Mouse (Mus musculus): ENCODE results near the gene Oca2. TPM values are rescaled to one million over a fixed set of nuclear protein-coding genes. Genes with fewer than 3 reads are reported as not detected.

The Oca2 gene
- polyA plus RNA-seq (2012; rRNA removed) = not detected in 2 replicates

DNA sequence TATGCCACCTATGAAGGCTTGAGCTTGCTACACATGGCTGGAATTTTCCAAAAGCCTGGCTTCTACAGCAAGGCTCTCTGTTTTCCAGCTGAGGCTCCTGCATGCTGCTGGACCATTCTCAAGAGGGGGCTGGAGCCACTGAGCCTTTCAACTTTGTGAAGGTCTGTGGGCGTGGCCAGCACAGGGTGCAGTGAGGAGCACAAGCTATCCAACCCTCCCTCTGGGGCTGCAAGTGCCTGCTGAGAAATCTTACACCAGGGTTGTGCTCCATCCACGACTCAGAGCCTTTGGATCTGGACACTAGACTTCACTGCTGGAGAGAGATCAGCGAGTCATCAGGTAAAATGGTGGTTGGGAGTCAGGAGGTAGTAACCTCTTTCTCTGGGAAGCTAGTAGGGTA, at the start of gene Oca2:
Gene Oca2 (plus strand): TSS at position 218 of the 400 bp plus-strand sequence.
- TF ChIP-seq POLR2A (IDR thresholded peaks at IDR 0.05; ENCODE audit: borderline replicate concordance, extremely low read depth, low read depth, low read length) = no peak
- TF ChIP-seq CTCF (IDR thresholded peaks at IDR 0.05; ENCODE audit: insufficient read depth, low read length) = no peak
- Histone ChIP-seq H3K4me1 (ENCODE audit: control insufficient read depth, insufficient read depth, low read length) (no peaks in the 10 kb centered on the region), H3K4me3 (replicated peaks; ENCODE audit: extremely low read depth, low read depth, low read length) (no peak within 1 kb of the TSS)
- DNase-seq = no peak
- WGBS = 43% methylated on average over 3 of the region's 3 CpGs

DNA sequence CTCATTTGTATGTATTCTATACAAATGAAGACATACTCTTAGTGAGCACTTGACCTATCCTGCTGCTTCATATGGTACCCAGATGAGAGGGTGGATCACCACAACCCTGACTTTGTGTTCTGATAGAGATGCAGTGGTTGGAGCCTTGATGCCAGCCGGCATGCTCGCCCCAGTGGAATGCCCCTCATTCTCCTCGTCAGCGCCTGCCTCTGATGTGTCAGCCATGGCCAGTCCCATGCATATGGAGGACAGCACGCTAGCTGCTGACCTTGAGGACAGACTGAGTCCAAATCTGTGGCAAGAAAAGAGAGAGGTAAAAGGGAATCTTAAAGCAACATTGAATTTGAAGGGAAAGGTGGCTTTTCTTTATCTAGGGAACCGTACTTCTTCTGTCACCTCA, 48.5 kb upstream of the Oca2 start:
- Histone ChIP-seq H3K4me3 (replicated peaks; ENCODE audit: extremely low read depth, low read depth, low read length) (no peak overlapping the region), H3K4me1 (ENCODE audit: control insufficient read depth, insufficient read depth, low read length) (no peaks in the 10 kb centered on the region)
- TF ChIP-seq CTCF (IDR thresholded peaks at IDR 0.05; ENCODE audit: insufficient read depth, low read length) (no peak), POLR2A (IDR thresholded peaks at IDR 0.05; ENCODE audit: borderline replicate concordance, extremely low read depth, low read depth, low read length) (no peak)
- WGBS = 95% methylated on average over 6 of the region's 6 CpGs
- DNase-seq = no peak

DNA sequence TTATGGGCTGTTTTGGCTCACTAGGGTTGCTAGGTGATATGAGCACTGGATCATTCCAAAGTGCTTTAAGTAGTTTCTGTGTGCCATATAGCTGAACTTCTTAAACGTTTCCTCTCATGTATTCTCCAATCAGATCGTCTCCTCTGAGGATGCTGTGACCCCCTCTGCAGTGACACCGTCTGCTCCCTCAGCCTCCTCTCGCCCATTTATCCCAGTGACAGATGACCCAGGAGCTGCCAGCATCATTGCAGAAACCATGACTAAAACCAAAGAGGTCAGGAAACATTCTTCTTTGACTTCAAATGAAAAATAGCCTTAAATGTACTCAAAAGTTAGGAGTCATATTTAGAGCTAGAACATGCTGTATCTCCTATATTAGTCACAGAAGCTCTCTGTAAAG, 47.9 kb upstream of the Oca2 start:
- 69% methylated on average over 4 of the region's 4 CpGs for WGBS
- TF ChIP-seq POLR2A (IDR thresholded peaks at IDR 0.05; ENCODE audit: borderline replicate concordance, extremely low read depth, low read depth, low read length) (no peak), CTCF (IDR thresholded peaks at IDR 0.05; ENCODE audit: insufficient read depth, low read length) (no peak)
- H3K4me3 ChIP-seq (replicated peaks; ENCODE audit: extremely low read depth, low read depth, low read length) = no peak overlapping the region
- H3K4me1 ChIP-seq (ENCODE audit: control insufficient read depth, insufficient read depth, low read length) = no peaks in the 10 kb centered on the region
- DNase-seq = no peak

DNA sequence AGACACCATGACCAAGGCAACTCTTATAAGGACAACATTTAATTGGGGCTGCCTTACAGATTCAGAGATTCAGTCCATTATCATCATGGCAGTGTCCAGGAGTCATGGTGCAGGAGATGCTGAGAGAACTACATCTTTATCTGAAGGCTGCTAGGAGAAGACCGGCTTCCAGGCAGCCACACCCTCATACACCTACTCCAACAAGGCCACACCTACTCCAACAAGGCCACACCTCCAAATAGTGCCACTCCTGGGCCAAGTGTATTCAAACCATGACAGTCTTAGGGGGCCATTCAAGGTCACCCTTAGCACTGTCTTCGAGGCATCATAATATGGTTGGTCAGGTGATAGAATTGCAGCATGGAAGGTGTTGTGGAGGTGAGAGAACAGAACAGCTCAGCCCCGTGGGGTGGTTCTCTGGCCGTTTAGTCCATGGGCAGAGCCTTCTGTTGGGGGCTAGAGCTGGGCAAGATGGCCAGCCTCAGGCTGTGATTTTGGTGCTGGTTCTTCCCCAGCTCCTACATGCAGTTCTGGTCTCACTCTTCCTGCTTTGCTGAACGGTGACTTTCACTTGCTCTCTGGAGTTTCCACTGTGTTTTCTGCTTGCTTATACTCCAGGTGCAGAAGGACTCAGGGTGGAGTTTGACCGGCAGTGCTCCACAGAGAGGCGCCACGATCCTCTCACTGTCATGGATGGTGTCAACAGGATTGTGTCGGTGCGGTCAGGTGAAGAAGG, 37.9 kb upstream of the Oca2 start:
- 94% methylated on average over 10 of the region's 10 CpGs for WGBS
- no peak for TF ChIP-seq CTCF (IDR thresholded peaks at IDR 0.05; ENCODE audit: insufficient read depth, low read length)
- TF ChIP-seq POLR2A (IDR thresholded peaks at IDR 0.05; ENCODE audit: borderline replicate concordance, extremely low read depth, low read depth, low read length) = no peak
- no peak for DNase-seq
- Histone ChIP-seq H3K4me3 (replicated peaks; ENCODE audit: extremely low read depth, low read depth, low read length) (no peak overlapping the region), H3K4me1 (ENCODE audit: control insufficient read depth, insufficient read depth, low read length) (no peaks in the 10 kb centered on the region)

DNA sequence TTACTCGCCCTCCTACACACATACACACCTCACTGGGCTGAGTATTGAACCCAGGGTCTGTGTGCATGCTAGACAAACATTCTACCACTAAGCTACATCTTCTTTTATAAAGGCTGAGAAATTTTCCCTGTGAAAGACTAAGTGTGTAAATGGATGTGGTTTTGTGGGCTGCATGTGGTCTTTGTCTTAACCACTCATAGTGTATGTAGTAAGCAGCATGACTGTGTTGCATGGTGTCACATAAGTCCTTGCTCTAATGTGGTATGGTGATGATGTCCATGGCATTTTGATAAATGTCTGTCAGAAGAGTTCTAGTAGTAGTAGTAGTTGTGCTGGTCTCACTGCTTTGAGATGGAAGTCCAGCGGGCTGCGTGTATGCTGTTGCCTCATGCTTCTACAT, 36.7 kb upstream of the Oca2 start:
- no peak overlapping the region for H3K4me3 ChIP-seq (replicated peaks; ENCODE audit: extremely low read depth, low read depth, low read length)
- TF ChIP-seq CTCF (IDR thresholded peaks at IDR 0.05; ENCODE audit: insufficient read depth, low read length) = no peak
- no peak for TF ChIP-seq POLR2A (IDR thresholded peaks at IDR 0.05; ENCODE audit: borderline replicate concordance, extremely low read depth, low read depth, low read length)
- no peaks in the 10 kb centered on the region for H3K4me1 ChIP-seq (ENCODE audit: control insufficient read depth, insufficient read depth, low read length)
- WGBS = 92% methylated on average over 3 of the region's 3 CpGs
- no peak for DNase-seq

DNA sequence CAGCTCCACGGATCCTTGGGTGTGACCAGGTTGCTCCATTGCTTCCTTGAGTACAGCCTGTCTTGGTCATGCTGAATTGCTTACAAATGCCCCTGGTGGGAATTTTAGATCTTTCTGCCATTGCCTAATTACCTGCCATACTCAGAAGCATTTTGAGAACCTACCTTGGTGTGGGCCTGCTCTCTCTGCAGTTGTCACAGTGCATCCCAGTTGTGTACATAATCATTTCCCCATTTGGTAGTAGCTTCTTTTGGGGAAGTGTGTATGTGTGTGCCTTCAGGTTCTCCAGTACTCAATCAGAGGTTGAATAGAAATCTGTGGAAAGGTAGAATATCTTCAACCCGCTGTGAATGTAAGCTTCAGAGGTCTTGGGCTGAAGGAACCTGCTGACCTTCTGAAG, 36.3 kb upstream of the Oca2 start:
- DNase-seq = no peak
- Histone ChIP-seq H3K4me3 (replicated peaks; ENCODE audit: extremely low read depth, low read depth, low read length) (no peak overlapping the region), H3K4me1 (ENCODE audit: control insufficient read depth, insufficient read depth, low read length) (no peaks in the 10 kb centered on the region)
- no peak for TF ChIP-seq CTCF (IDR thresholded peaks at IDR 0.05; ENCODE audit: insufficient read depth, low read length)
- TF ChIP-seq POLR2A (IDR thresholded peaks at IDR 0.05; ENCODE audit: borderline replicate concordance, extremely low read depth, low read depth, low read length) = no peak
- 98% methylated on average over 2 of the region's 2 CpGs for WGBS

DNA sequence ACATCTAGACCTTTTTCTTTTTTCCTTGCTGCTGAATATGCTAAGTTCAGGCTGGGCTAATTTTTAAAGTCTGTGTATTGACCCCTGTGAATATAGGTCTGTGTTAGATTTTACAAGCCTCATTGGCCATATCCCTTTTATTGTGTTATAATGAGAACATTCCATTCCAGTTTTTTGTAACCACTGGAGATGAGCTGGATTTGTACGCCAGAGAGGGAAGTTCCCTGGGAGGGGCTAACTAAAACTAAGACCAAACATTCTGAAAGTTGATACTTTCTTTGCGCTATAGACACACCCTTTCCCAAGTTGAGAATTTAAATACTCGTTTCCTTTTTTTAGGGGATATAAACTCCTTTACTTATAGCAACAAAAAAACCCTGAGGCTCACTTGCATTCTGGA, 34.7 kb upstream of the Oca2 start:
- 49% methylated on average over 3 of the region's 3 CpGs for WGBS
- TF ChIP-seq CTCF (IDR thresholded peaks at IDR 0.05; ENCODE audit: insufficient read depth, low read length) = no peak
- no peak for TF ChIP-seq POLR2A (IDR thresholded peaks at IDR 0.05; ENCODE audit: borderline replicate concordance, extremely low read depth, low read depth, low read length)
- Histone ChIP-seq H3K4me3 (replicated peaks; ENCODE audit: extremely low read depth, low read depth, low read length) (no peak overlapping the region), H3K4me1 (ENCODE audit: control insufficient read depth, insufficient read depth, low read length) (no peaks in the 10 kb centered on the region)
- DNase-seq = no peak

DNA sequence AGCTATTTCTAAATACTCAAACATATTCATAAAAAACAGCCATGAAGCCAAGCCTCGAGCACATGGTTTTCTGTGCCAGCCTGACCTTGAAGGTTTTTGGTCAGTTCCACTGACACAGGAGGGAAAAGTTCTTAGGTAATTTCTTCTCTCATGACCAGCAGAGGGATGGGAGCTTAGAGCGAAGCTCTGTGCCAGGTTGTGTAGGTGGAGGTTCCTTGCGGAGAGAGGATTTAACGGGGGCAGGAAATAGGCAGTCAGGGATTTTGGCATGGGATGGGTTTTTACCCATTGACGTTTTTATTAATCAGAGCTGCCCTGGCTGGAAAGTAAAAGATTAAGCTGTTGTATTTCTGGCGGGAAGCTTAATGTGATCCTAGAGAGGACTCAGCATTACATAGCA, 18.7 kb upstream of the Oca2 start:
- Histone ChIP-seq H3K4me1 (ENCODE audit: control insufficient read depth, insufficient read depth, low read length) (no peaks in the 10 kb centered on the region), H3K4me3 (replicated peaks; ENCODE audit: extremely low read depth, low read depth, low read length) (no peak overlapping the region)
- DNase-seq = no peak
- no peak for TF ChIP-seq POLR2A (IDR thresholded peaks at IDR 0.05; ENCODE audit: borderline replicate concordance, extremely low read depth, low read depth, low read length)
- no peak for TF ChIP-seq CTCF (IDR thresholded peaks at IDR 0.05; ENCODE audit: insufficient read depth, low read length)
- WGBS = 89% methylated on average over 6 of the region's 6 CpGs

DNA sequence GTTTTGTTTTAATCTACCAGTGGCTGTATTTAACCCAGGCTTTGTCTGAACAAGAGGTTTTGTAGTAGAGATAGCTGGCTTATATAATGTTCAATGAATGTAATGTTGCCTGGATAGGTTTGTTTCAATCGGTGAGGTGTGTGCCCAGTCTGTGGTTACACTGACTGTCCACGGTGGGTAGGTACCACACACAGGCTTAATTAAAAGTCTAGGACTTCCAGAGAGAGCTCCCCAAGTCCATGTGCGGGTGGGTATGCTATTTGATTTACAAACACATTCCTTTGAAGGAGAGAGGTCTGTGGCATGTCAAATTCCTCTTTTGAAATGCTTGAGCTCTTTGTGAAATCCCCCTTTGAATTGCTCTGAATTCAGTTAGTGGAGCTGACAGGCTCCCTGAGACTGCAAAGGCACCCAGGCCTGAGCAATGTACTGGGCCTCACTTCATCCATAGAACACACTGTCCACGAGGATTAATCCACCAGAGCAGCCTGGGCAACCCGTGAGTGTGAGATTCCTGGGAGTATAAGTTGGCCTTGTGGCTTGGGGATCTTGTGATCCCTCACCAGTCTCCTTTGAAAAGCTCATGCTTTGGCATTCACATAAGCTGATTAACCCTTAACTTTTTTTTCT, 3.7 kb upstream of the Oca2 start:
- 47% methylated on average over 5 of the region's 5 CpGs for WGBS
- no peak for DNase-seq
- H3K4me1 ChIP-seq (ENCODE audit: control insufficient read depth, insufficient read depth, low read length) = no peaks in the 10 kb centered on the region
- TF ChIP-seq POLR2A (IDR thresholded peaks at IDR 0.05; ENCODE audit: borderline replicate concordance, extremely low read depth, low read depth, low read length) = no peak
- no peak for TF ChIP-seq CTCF (IDR thresholded peaks at IDR 0.05; ENCODE audit: insufficient read depth, low read length)
- H3K4me3 ChIP-seq (replicated peaks; ENCODE audit: extremely low read depth, low read depth, low read length) = no peak overlapping the region

DNA sequence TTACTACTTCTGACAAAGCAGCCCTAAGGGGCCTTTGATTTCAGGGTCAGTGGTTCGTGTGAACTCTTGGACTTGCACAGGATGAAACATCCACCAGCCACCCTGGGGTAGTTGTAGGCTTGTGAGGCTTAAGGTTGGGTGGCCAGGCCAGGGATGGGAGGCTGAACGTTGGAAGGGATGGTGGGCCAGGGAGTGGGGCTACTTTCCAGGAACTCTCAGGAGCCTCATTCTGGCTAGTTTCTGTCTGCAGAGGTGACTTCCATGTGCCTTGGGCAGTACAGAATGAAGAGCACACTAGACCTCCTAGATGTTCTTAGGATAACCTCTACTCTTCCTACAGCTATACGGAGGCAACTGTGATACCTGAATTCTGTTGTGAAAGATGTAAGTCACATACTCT, 2.9 kb upstream of the Oca2 start:
- Histone ChIP-seq H3K4me3 (replicated peaks; ENCODE audit: extremely low read depth, low read depth, low read length) (no peak overlapping the region), H3K4me1 (ENCODE audit: control insufficient read depth, insufficient read depth, low read length) (no peaks in the 10 kb centered on the region)
- WGBS = 89% methylated on average over 3 of the region's 3 CpGs
- TF ChIP-seq CTCF (IDR thresholded peaks at IDR 0.05; ENCODE audit: insufficient read depth, low read length) (no peak), POLR2A (IDR thresholded peaks at IDR 0.05; ENCODE audit: borderline replicate concordance, extremely low read depth, low read depth, low read length) (no peak)
- DNase-seq = no peak
